Mouse (Mus musculus): ENCODE measurements at regions not wholly inside any gene's neighbourhood (a gene's known extent, or its start where the extent isn't known, plus 50 kb on each side); places are given as distances from the start of the nearest gene placed in this dataset.
A peak's percentile ranks its signal among the peaks of the same experiment; 100 is the strongest.

DNA sequence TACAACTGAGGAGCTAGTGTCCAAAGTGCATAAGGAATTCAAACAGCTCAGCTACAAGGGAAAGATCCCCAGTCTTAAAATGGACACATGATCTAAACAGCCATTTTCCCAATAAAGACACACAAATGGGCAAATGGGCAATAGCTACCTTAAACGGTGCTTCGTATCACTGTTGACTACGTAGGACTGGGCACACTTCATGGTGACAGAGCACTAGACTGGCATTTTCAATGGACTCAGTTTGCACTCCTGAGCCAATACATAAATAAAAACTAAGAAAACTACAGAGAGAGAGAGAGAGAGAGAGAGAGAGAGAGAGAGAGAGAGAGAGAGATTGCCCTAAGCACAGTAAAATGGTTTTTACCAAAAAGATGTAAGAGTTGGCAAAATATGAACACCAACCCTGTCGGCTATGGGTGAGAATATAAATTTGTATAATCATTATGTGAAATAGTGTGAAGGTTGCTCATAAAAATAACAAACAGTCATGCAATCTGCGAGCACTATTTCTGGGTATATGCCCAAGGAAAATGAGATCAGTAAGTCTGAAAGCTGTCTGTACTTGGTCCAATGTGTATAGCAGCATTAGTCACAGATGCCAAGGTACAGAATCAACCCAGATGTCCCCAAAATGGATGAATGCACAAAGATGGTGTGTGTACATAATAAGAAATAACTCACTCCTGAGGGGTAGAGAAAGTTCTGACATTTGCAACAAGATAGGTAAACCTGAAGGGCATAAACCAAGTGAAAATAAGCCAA lies 312.9 kb upstream of the Clec14a start:
- DNase-seq: no peak

DNA sequence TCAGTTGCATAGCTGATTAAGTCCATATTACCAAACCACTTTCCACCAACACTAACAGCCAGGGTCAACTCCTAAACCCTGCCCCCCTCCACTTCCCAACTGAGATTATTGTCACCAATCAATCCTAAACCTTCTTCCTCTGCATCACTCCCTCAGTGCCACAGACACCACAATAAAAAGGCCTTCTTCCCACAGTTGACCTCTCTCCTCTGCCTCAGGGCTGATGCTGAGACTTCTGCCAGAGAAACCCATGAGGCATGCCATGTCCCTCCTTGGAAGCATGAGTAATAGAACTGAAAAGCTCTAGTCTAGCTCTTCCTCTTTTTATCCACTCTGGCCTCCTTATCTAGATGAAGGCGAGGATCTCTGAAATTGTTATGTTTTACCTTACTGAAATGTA lies 300.0 kb upstream of the Clec14a start:
- no peak for DNase-seq

DNA sequence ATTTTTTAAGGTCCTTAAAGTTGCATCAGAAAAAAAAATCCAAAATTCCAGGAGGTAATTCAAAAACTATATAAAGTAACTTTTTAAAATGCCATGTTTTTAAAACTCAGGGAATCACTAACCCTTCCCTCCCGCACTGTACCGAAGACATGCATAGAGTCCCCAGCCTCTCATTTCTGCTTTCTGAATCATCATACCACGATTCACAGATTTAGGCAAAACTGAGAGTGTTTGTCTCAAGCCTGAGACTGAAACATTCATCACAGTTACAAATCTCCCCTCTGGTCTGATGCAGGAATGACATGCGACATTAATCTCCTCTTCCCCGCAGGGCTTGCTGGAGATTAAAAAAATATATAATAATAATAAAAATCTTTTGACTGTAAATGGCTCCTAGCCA lies 291.8 kb upstream of the Clec14a start:
- DNase-seq: no peak

DNA sequence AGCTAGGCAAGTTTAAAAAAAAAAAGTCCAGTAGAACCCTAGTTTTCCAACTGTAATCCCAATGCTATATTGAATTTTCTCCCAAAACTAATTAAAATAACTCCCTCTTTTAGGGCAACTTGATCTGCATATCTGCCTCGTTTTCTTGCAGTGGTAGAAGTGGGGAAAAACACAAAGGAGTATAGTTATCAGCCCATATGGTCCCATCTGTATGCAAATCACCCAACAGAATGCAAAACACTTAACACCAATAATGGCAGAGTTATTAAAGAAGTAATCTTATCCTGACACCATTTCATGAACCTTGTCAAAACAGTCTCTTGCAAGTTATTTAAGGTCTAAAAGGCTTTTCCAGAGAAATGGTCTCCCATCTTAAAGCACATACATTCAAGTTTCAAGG lies 290.7 kb upstream of the Clec14a start:
- no peak for DNase-seq

DNA sequence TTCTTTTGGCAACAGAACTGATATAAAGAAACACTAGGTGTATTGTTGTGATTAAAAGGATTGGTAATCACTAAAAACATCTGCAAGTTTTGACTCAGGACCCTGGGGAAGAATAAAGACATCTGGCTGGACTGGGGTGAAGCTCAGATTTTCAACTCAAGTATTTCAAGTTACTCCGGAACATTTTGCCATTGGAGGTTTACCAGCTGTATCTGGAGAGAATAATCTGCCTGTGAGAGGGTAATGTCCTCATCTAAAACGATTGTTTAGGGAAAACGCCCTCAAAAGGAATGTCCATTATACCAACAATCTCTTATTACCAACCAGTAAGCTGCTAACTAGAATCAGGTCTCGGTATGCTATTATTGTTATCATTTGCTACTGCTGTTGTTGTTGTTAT lies 288.2 kb upstream of the Clec14a start:
- no peak for DNase-seq

DNA sequence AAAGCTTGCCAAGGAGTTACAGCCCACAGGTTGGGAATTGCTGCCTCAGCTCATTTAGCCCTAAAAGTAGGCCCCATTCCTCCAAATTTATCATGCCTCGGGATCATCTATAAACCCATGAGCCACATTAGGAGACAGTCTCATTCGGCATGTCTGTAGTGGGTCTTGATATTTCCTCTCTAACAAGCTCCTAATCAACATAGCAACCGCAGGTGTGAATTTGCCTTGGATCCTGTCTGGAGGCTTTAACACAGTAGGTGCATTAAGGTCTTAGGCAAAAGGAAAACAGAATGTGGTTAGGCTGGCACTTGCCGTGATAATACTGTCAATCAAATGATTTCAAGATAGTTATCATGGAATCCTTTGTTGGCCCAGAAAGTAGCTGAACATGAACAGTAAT lies 287.7 kb upstream of the Clec14a start:
- no peak for DNase-seq

DNA sequence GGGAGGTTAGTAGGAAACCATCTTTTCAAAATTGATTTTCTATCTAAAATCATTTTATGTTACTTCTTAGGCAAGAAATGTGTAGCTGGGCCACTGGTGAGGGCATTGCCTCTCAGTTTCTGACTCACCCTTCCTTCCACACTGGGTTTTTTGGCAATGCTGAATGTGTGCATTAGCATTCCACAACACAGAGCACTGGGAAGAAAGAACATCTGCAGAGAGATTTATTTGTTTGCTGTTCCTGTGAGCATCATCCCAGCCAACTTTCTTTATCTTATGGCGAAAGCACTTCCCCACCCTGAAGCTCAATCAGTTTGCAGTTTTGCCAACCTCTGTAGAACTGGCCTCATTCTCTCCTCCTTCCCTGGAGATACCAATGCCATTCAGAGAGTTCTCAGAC lies 287.0 kb upstream of the Clec14a start:
- DNase-seq: no peak

DNA sequence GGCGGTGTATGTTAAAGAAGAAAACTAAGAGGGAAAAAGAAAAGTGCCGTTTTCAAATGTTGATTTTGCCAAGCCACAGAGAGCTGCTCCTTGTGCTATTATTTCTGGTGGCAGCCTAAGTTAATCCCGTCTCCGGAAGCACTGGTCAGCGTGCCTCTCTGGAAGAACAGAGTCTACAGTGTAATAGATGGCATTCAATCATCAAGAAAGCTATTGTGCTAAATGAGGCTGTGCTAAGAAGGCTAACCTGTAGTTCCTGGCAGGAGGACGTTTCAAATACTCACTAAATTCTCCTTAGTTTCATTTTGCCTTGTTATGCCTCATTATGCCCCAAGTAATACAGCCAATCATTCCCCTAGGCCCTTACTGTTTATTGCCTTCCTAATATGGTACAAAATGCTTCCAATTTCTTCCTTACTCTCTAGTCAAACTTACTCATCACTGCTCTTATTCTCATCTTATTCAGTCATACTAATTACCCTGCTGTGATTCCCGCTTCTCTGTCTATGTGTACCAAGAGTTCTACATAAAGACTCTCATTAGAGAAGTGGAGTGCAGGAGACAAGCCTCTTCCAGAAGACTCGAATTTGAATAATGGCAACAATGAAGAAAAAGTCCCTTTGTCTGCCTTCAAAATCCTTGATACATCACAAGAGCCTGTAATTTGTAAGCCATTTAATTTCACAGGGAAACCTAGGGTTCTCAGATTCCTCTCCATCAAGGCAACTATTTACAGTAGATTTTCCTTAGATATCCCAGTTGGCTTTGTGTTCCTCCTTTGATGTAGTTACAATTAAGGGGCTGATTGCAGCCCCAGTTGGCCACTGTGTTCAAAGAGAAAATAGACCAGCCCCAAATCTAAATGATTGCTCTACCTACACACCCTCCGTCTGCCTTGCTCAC lies 282.0 kb upstream of the Clec14a start:
- no peak for DNase-seq

DNA sequence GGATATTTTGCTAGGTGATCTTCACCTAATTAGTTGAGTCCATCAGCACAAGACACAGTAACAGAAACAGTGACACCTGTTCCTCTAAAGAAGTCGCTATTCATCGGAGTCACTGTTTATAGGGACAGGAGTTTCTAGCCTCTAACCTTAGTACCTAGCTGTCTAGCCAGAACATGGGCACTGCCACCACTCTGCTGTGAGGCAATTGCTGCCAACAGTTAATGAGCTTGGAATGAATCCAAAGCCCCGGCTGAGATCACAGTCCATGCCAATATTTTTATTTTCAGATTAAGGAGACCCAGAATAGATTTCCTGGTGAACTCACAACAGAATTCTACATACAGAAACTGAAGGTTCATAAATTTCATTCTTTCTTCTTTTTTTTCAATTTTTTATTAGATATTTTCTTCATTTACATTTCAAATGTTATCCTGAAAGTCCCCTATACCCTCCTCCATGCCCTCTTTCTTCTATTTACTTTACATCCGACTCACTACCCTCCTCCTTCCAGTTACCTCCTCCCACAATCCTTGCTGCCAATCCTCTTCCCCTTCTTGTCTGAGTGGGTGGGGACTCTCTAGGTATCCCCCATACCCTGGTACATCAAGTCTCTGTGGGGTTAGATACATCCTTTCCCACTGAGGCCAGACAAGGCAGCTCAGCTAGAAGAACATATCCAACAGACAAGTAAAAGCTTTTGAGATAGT lies 276.9 kb upstream of the Clec14a start:
- peak in 1 of 2 experiments; percentile 13 for DNase-seq

DNA sequence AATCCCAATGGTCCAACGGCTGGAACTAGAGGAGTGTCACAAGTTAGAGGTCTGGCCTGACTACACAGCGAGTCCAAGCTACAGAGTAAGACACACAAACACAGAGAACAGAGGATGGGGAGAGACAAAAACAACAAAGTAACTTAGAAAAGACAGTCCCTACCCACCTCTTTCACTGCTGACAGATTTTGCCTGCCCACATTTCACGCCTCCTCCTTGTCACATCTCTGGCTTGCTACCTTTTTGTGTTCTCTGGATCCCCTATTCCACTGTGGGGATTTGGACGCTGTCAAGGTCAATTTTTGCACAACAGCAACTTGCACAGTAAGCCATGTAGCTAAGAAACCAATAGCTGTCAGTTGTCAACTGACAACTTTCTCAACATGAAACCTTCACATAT lies 275.8 kb upstream of the Clec14a start:
- DNase-seq: no peak

DNA sequence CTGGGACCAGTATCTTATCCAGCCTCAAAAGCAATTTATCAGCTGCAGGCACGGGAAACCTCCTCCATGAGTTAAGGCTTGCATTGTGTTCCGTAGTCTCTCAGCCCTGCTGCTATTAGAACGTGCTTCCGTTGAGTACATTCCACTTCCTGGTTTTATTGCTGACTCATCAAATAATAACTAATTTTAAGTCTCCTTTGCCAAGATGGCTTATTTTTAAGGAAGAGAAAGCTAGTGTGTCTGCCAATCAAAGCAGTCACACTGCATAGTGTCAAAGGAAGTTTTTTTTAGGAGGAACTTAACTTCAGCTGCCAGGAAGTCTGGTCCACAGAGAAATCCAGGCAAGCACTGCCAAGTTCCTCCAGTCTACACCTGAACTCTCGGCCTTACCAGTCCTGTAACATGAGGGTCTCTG lies 269.2 kb upstream of the Clec14a start:
- peak in 1 of 2 experiments; percentile 4 for DNase-seq

DNA sequence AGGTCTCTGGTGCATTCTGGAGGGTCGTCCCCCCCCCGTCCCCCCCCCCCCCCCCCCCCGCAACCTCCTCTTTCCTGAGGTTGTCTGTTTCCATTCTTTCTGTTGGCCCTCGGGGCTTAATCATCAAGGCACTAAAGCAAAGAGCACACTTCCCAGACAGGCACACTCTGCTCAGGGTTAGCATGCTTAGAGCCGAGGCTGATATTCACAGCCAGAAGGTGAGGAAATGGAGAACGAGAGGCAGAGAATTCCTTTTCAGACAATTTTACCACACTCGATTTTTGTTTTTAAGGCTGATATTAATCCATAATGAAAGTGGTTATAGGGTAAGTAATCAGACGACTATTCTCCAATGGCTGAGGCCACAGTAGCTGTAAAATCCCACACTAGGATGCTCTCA lies 268.7 kb upstream of the Clec14a start:
- no peak for DNase-seq

DNA sequence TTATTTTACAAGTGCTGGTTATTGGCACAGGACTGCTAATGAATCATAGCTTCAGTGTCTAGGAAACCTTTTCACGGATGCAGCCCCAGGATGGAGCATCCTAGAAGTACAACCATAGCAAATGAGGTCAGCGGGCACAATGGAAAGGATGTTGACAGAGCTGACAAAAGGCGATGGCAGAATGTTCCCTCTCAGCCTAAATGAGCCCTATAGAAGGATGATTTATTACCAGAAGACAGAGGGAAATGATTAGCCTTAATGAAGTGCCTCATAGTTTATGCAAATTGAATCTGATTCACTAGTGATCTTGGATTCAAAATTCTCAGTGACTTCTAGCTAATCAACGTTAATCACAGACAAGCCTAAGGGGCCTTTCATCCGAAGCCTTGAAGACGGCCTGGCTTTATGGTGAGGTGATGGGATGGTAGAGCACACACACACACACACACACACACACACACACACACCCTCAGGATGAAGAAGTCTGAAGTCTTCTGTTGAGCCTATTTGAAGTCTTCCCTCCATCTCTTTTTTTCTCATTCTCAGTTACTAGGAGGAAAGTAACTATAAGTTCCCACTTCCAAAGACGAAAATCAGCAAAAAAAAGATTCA lies 267.4 kb upstream of the Clec14a start:
- DNase-seq: no peak

DNA sequence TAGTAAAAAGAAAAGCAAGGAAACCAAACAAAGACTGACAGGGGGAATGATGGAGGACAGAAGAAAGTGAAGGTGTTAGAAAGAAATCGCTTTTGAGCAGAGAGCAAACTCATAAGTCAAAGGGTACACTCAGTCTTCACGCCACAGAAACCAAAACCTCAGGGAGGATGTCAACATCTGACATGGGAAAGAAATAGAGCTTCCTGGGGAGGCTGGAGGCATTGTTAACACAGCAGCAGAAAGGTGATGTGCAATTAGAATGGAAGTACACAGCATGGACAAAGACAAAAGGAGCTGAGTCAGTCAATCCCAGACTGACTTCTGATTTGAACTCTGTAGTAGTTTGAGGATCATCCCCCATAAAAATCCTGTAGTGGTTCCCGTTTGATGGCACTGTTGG lies 261.2 kb upstream of the Clec14a start:
- no peak for DNase-seq

DNA sequence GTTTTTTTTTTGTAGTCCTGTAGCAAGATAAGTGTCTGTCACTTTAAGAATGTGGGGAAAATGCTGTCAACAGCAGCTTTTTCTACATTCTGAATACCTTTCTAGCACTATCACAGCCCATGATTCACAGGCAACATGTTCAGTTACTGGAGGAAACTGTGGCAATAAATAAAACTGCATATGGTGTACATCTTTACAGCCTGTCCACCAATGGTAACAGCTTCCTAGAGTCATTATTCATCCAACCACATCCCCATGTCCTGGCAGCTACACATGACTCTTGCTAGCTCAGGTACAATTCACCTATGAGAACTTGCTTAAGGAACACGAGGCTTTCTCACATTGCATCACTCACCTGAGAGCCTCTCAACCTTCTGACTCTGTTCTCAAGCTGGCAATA lies 247.7 kb upstream of the Clec14a start:
- DNase-seq: no peak

DNA sequence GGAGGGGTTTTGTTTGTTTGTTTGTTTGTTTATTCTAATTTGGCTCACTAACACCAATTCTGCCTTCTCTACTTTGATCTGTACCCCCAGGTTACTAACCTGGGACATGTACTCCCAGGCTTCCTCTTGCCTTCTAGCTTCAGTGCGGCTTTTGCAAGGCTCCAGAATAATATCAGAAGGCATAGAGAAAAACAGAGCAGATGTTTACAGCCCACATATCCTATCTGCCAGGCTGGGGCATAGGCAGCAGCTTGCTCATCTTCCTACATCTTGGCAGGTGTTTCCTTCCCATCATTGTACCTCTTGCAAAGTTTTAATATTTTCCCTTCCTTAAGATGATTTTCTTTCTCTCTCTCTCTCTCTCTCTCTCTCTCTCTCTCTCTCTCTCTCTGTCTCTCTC lies 244.9 kb upstream of the Clec14a start:
- no peak for DNase-seq

DNA sequence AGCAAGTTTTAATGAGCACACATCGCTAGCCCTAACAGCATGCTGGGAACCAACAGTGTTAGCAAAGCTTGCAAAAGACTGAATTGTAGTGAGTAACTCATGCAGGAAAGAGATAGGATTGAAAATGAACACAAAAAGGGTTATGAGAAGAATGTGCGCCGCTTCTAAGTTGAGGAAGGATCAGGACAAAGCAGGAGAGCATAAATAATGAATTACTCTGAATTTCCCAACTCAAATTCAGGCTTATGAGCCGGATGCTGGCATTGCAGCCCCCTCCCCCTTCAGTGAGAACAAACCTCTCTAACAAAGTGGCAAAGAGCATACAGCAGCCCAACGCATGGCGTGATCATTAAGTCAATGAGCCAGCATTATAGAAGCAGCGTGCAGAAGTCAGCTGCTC lies 243.6 kb upstream of the Clec14a start:
- DNase-seq: no peak

DNA sequence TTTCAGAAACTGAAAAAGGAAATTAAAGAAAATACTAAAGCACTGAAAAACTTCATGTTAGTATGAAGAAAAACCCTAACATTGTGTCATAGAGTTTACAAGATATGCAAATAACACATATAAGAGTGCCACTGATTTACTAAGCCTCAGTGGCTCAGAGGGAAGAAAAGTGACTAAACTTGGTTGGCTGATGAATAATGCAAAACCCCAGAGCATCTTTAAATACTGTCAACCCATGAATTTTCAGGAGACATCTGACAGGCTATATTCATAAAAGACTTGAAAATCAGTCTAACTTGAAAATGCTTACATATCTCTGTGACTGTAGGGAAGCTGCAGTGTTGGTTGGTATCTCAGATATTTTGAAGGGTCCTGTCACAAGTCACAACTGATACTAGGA lies 235.2 kb upstream of the Clec14a start:
- DNase-seq: no peak

DNA sequence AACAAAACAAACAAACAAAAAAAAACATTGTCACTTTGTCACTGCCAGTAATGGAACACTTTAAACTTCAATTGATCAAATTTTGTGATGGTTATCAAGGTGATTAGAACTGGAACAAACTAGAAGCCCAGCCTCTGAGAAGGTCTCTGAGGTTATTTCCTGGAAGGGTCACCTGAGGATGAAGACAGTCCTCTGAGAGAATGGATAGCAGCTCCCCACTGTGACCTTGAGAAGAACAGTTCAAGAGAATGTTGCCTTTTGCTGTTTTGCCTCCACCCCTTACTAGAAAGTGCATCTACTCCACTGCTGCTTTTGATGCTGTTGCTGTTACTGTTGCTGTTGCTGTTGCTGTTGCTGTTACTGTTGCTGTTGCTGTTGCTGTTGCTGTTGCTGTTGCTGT lies 205.1 kb upstream of the Clec14a start:
- DNase-seq: no peak

DNA sequence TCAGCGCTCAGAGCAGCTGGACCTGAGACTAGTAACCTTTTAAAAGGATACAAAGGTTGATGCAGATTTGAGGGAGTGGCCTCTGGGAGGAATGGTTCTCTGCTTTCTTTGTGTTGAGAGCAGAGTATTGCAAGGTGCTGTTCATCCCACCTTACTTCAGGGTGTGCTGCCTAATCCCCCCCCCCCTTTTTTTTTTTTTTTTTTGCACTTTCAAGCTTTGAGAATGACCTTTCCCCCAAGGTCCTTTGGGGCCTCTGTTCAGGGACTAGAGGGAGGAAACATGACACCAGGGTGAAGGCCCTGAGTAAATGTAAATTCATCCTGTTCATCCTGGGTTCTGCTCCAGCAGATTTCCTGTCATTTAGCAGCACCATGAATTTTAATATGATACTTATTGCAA lies 204.4 kb upstream of the Clec14a start:
- DNase-seq: no peak

DNA sequence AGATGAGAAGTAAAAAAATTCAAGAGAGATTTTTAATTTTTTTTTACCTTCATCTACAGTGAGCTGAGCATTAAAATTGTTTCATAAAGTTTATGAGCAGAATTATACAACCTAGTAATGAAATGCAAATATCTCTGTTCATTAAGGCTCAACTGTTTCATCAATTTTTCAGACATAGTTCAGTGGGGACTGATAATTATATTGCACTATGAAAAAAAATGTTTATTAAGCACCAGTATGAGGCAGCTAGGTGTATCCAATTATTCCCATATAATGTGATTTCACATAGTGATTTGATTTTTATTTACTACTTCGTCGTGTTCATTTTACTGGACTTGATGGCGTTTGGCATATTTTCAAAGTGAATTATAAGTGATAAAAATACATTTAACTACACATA lies 191.4 kb upstream of the Clec14a start:
- DNase-seq: no peak

DNA sequence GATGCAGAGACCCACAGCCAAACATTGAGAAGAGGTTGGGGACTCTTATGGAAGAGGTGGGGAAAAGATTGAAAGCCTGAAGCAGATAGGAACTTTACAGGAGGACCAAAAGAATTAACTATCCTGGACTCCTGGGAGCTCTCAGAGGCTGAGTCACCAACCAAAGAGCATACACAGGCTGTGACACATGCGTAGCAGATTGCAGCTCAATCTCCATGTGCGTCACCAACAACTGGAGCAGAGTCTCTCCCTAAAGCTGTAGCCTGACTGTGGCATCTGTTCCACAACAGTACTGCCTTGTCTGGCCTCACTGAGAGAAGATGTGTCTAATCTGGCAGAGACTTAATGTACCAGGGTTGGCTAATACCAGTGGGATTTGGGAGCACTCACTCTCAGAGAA lies 185.7 kb upstream of the Clec14a start:
- DNase-seq: no peak

DNA sequence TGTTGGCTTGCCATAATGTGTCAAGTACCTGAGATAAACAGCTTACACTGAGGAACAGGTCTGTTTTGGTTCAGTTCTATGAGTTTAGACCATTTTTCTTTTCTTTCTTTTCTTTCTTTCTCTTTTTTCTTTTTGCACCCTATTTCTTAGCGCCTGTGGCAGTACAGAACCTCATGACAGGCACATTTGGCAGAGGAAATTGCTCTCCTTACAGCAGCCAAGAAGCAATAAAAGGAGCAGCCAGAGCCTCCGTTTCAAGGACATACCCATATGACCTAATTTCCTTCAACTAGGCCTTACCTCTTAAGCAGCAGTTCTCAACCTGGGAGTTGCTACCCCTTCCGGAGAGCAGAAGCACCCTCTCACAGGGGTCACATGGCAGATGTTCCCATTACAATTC lies 173.9 kb upstream of the Clec14a start:
- no peak for DNase-seq
